Mouse (Mus musculus) limb, embryonic 14.5 days (tissue): ENCODE measurements around the gene Efna5. TPM values are rescaled to one million over a fixed set of nuclear protein-coding genes. Genes with fewer than 3 reads are reported as not detected.

Experiments
- ATAC-seq: fragments of 200-750 bp; cut with Nextera tagmentation; 2 replicates; pipeline ENCODE4 v1.8.0; 2017; ENCODE audit warnings: low read depth, moderate number of reproducible peaks, moderate TSS enrichment; ENCODE audit not compliant: low FRiP score
- DNase-seq: peaks from one replicate; pipeline ENCODE4 v3.0.0-alpha.2; 2015; ENCODE audit warnings: low spot score
- H3K27ac ChIP-seq: fragments of 300-500 bp; sonication (generic); replicated peaks from 2 replicates; pipeline ENCODE4 v1.5.1; 2014; ENCODE audit warnings: low read depth, mild to moderate bottlenecking, low read length, moderate library complexity, mixed read lengths
- H3K27me3 ChIP-seq: fragments of 300-500 bp; sonication (generic); 2 replicates; pipeline ENCODE4 v1.6.1; 2014; ENCODE audit warnings: low read length, mixed read lengths; ENCODE audit not compliant: control insufficient read depth, insufficient read depth
- H3K36me3 ChIP-seq: fragments of 300-500 bp; sonication (generic); 2 replicates; pipeline ENCODE4 v1.6.1; 2014; ENCODE audit warnings: mild to moderate bottlenecking, low read length, moderate library complexity, mixed read lengths; ENCODE audit not compliant: control insufficient read depth, insufficient read depth
- H3K4me1 ChIP-seq: fragments of 300-500 bp; sonication (generic); 2 replicates; pipeline ENCODE4 v1.6.1; 2014; ENCODE audit warnings: antibody characterized with exemption, low read length, mixed read lengths; ENCODE audit not compliant: control insufficient read depth, insufficient read depth
- H3K4me2 ChIP-seq: fragments of 300-500 bp; sonication (generic); replicated peaks from 2 replicates; pipeline ENCODE4 v1.6.1; 2014; ENCODE audit warnings: low read depth, mild to moderate bottlenecking, low read length, moderate library complexity; ENCODE audit not compliant: severe bottlenecking
- H3K4me3 ChIP-seq: fragments of 300-500 bp; sonication (generic); replicated peaks from 2 replicates; pipeline ENCODE4 v1.5.1; 2014; ENCODE audit warnings: low read length
- H3K9ac ChIP-seq: fragments of 300-500 bp; sonication (generic); 2 replicates; pipeline ENCODE4 v1.6.1; 2014; ENCODE audit warnings: mild to moderate bottlenecking, low read depth, low read length, moderate library complexity; ENCODE audit not compliant: severe bottlenecking
- H3K9me3 ChIP-seq: fragments of 300-500 bp; sonication (generic); 2 replicates; pipeline ENCODE4 v1.6.1; 2016; ENCODE audit warnings: low read length; ENCODE audit not compliant: control insufficient read depth
- POLR2A ChIP-seq: fragments of 200-500 bp; IDR thresholded peaks from 2 replicates; pipeline ENCODE4 v1.8.0; 2012; ENCODE audit warnings: inconsistent platforms, mild to moderate bottlenecking, moderate library complexity, borderline replicate concordance; ENCODE audit not compliant: insufficient read depth, insufficient read length; ENCODE audit errors: extremely low read depth
- WGBS: fragments of 180-500 bp; shearing (Covaris S2); extraction: QIAGEN DNeasy Blood & Tissue Kit; methylation state at CpG from one replicate; pipeline ENCODE4 v1.1.7; 2014; 5-methylcytosine and 5-hydroxymethylcytosine counted together
- polyA plus RNA-seq, 2 experiments: library from polyadenylated mRNA; depleted of rRNA in 1 of 2; stranded (reverse) in 1 of 2; unstranded in 1 of 2; fragments of >200 nt; fragmentation: Nextera tagmentation in 1 of 2; extraction: Ambion mirVana in 1 of 2; gene quantifications; 2 replicates each; pipeline versions ENCODE4 v1.2.1 to v1.2.3; 2012 to 2014

Gene Efna5
- polyA plus RNA-seq, 2 experiments: 22.8 to 64.8 TPM

- Histone ChIP-seq H3K4me2 (no peak overlapping the region), H3K9me3 (no peaks in the 10 kb centered on the region), H3K36me3 (no peaks in the 10 kb centered on the region), H3K4me1 (no peaks in the 10 kb centered on the region), H3K27ac (no peak overlapping the region), H3K27me3 (no peaks in the 10 kb centered on the region), H3K9ac (no peak overlapping the region), H3K4me3 (no peak overlapping the region)
- ATAC-seq (no peak), DNase-seq (no peak)
- 68% methylated on average over 6 of the region's 6 CpGs for WGBS
- no peak for TF ChIP-seq POLR2A
These were observed 323.9 kb downstream of the Efna5 start for GRCm38 (mm10) chr17:62557215-62557614.
